Mouse (Mus musculus) MEL (cell line): ENCODE results near the gene Faap100. TPM values are rescaled to one million over a fixed set of nuclear protein-coding genes. Genes with fewer than 3 reads are reported as not detected.

Source experiments
- DNase-seq: peaks from one replicate; pipeline ENCODE4 v3.0.0; 2011; ENCODE audit warnings: low read depth, low spot score
- H3K27ac ChIP-seq: 2 replicates; pipeline ENCODE4 v1.5.1; 2012; ENCODE audit warnings: low read depth, mild to moderate bottlenecking, control low read depth, low read length, moderate library complexity; ENCODE audit not compliant: control insufficient read depth
- H3K27me3 ChIP-seq, 2 experiments: fragments of 150-350 bp in 1 of 2; sonication (generic) in 1 of 2; 2 replicates each; pipeline ENCODE4 v1.6.1; 2012; ENCODE audit warnings: low read length in 2 of 2, mild to moderate bottlenecking in 2 of 2, improper control_type of control experiment in 1 of 2, moderate library complexity in 1 of 2; ENCODE audit not compliant: insufficient read depth in 2 of 2, control insufficient read depth in 1 of 2
- H3K36me3 ChIP-seq, 2 experiments: 2 replicates each; pipeline ENCODE4 v1.6.1; 2012 to 2014; ENCODE audit warnings: low read length in 2 of 2, improper control_type of control experiment in 1 of 2, inconsistent platforms in 1 of 2, mild to moderate bottlenecking in 1 of 2; ENCODE audit not compliant: insufficient read depth in 2 of 2, control insufficient read depth in 1 of 2
- H3K4me1 ChIP-seq, 2 experiments: fragments of 150-350 bp in 1 of 2; sonication (generic) in 1 of 2; 2 replicates each; pipeline ENCODE4 v1.6.1; 2012; ENCODE audit warnings: low read length in 2 of 2, improper control_type of control experiment in 1 of 2, mild to moderate bottlenecking in 1 of 2; ENCODE audit not compliant: insufficient read depth in 2 of 2, control insufficient read depth in 1 of 2
- H3K4me3 ChIP-seq, 2 experiments: fragments of 150-350 bp in 1 of 2; sonication (generic) in 1 of 2; 2 replicates each; pipeline ENCODE4 v1.5.1; 2012; ENCODE audit warnings: low read depth in 2 of 2, low read length in 2 of 2, mild to moderate bottlenecking in 2 of 2, moderate library complexity in 2 of 2, control low read depth in 1 of 2, improper control_type of control experiment in 1 of 2; ENCODE audit not compliant: control insufficient read depth in 1 of 2, insufficient read depth in 1 of 2
- H3K79me2 ChIP-seq: 2 replicates; pipeline ENCODE4 v1.6.1; 2012; ENCODE audit warnings: mild to moderate bottlenecking, low read length, moderate library complexity; ENCODE audit not compliant: control insufficient read depth, poor library complexity, insufficient read depth
- H3K9ac ChIP-seq: 2 replicates; pipeline ENCODE4 v1.6.1; 2012; ENCODE audit warnings: low read depth, mild to moderate bottlenecking, control low read depth, low read length, moderate library complexity; ENCODE audit not compliant: control insufficient read depth, poor library complexity, severe bottlenecking
- H3K9me3 ChIP-seq: fragments of 150-350 bp; sonication (generic); replicated peaks from 2 replicates; pipeline ENCODE4 v1.6.1; 2012; ENCODE audit warnings: mild to moderate bottlenecking, low read length, improper control_type of control experiment, moderate library complexity; ENCODE audit not compliant: insufficient read depth
- BHLHE40 ChIP-seq: IDR thresholded peaks from 2 replicates; pipeline ENCODE4 v1.6.1; 2012; ENCODE audit warnings: low read depth, mild to moderate bottlenecking, inconsistent platforms, low read length, improper control_type of control experiment, borderline replicate concordance
- CHD1 ChIP-seq: IDR thresholded peaks from 2 replicates; pipeline ENCODE4 v1.6.1; 2012; ENCODE audit warnings: low read depth, mild to moderate bottlenecking, inconsistent platforms, low read length, improper control_type of control experiment
- CHD2 ChIP-seq: IDR thresholded peaks from 2 replicates; pipeline ENCODE4 v1.6.1; 2011; ENCODE audit warnings: low read length, improper control_type of control experiment
- CTCF ChIP-seq, 3 experiments: IDR thresholded peaks in 2 of 3; conservative IDR thresholded peaks in 1 of 3; 2 replicates each; pipeline ENCODE4 v1.5.1; 2011 to 2012; ENCODE audit warnings: low read length in 3 of 3, low read depth in 2 of 3, mild to moderate bottlenecking in 2 of 3, improper control_type of control experiment in 1 of 3, inconsistent platforms in 1 of 3, mixed read lengths in 1 of 3, moderate library complexity in 1 of 3; ENCODE audit not compliant: control insufficient read depth in 1 of 3, insufficient read depth in 1 of 3, poor library complexity in 1 of 3, severe bottlenecking in 1 of 3
- E2F4 ChIP-seq: IDR thresholded peaks from 2 replicates; pipeline ENCODE4 v1.6.1; 2011; ENCODE audit warnings: low read depth, low read length, improper control_type of control experiment, borderline replicate concordance
- ELF1 ChIP-seq: IDR thresholded peaks from 2 replicates; pipeline ENCODE4 v1.6.1; 2014; ENCODE audit warnings: low read depth, mild to moderate bottlenecking, inconsistent platforms, low read length, improper control_type of control experiment, moderate library complexity
- EP300 ChIP-seq, 2 experiments: IDR thresholded peaks; 2 replicates each; pipeline ENCODE4 v1.6.1; 2011; ENCODE audit warnings: improper control_type of control experiment in 2 of 2, low read length in 2 of 2, low read depth in 1 of 2, mild to moderate bottlenecking in 1 of 2
- HCFC1 ChIP-seq: IDR thresholded peaks from 2 replicates; pipeline ENCODE4 v1.6.1; 2012; ENCODE audit warnings: low read depth, mild to moderate bottlenecking, inconsistent platforms, low read length, improper control_type of control experiment, moderate library complexity
- JUND ChIP-seq: IDR thresholded peaks from 2 replicates; pipeline ENCODE4 v1.6.1; 2011; ENCODE audit warnings: low read depth, mild to moderate bottlenecking, improper control_type of control experiment, low read length
- KAT2A ChIP-seq: conservative IDR thresholded peaks from 2 replicates; pipeline ENCODE4 v1.6.1; 2012; ENCODE audit warnings: low read depth, low read length, improper control_type of control experiment, inconsistent platforms
- MAFK ChIP-seq: IDR thresholded peaks from 2 replicates; pipeline ENCODE4 v1.6.1; 2011; ENCODE audit warnings: low read depth, mild to moderate bottlenecking, low read length, improper control_type of control experiment, borderline replicate concordance
- MAX ChIP-seq: IDR thresholded peaks from 2 replicates; pipeline ENCODE4 v1.6.1; 2011; ENCODE audit warnings: low read length, improper control_type of control experiment
- MAZ ChIP-seq: IDR thresholded peaks from 2 replicates; pipeline ENCODE4 v1.6.1; 2012; ENCODE audit warnings: low read depth, mild to moderate bottlenecking, inconsistent platforms, low read length, improper control_type of control experiment
- MEF2A ChIP-seq: IDR thresholded peaks from 2 replicates; pipeline ENCODE4 v1.6.1; 2014; ENCODE audit warnings: low read depth, mild to moderate bottlenecking, inconsistent platforms, low read length, improper control_type of control experiment; ENCODE audit not compliant: poor library complexity, insufficient replicate concordance, severe bottlenecking; ENCODE audit errors: extremely low read depth
- MYB ChIP-seq: IDR thresholded peaks from 2 replicates; pipeline ENCODE4 v1.6.1; 2011; ENCODE audit warnings: mild to moderate bottlenecking, low read depth, low read length, improper control_type of control experiment
- MYC ChIP-seq: IDR thresholded peaks from 2 replicates; pipeline ENCODE4 v1.6.1; 2011; ENCODE audit warnings: low read depth, mild to moderate bottlenecking, low read length, improper control_type of control experiment, moderate library complexity
- NELFE ChIP-seq: IDR thresholded peaks from 2 replicates; pipeline ENCODE4 v1.6.1; 2011; ENCODE audit warnings: low read depth, low read length, improper control_type of control experiment
- POLR2A ChIP-seq, 2 experiments: IDR thresholded peaks; 2 replicates each; pipeline ENCODE4 v1.6.1; 2011 to 2012; ENCODE audit warnings: low read length in 2 of 2, mild to moderate bottlenecking in 2 of 2, control low read depth in 1 of 2, improper control_type of control experiment in 1 of 2, low read depth in 1 of 2, moderate library complexity in 1 of 2; ENCODE audit not compliant: control insufficient read depth in 1 of 2, insufficient read depth in 1 of 2, poor library complexity in 1 of 2
- POLR2AphosphoS2 ChIP-seq: IDR thresholded peaks from 2 replicates; pipeline ENCODE4 v1.6.1; 2011; ENCODE audit warnings: low read length, improper control_type of control experiment
- POLR2AphosphoS5 ChIP-seq: IDR thresholded peaks from 2 replicates; pipeline ENCODE4 v1.6.1; 2012; ENCODE audit warnings: low read depth, borderline replicate concordance, mild to moderate bottlenecking, inconsistent platforms, low read length, moderate library complexity, mixed read lengths
- RAD21 ChIP-seq: IDR thresholded peaks from 2 replicates; pipeline ENCODE4 v1.6.1; 2011; ENCODE audit warnings: mild to moderate bottlenecking, low read depth, low read length, improper control_type of control experiment
- SIN3A ChIP-seq: IDR thresholded peaks from 2 replicates; pipeline ENCODE4 v1.6.1; 2012; ENCODE audit warnings: low read length, improper control_type of control experiment, inconsistent platforms
- TAL1 ChIP-seq: IDR thresholded peaks from 2 replicates; pipeline ENCODE4 v1.6.1; 2012; ENCODE audit warnings: mild to moderate bottlenecking, inconsistent platforms, low read length, moderate library complexity, mixed read lengths
- TBP ChIP-seq: IDR thresholded peaks from 2 replicates; pipeline ENCODE4 v1.8.0; 2011; ENCODE audit warnings: low read depth, low read length, improper control_type of control experiment
- UBTF ChIP-seq: IDR thresholded peaks from 2 replicates; pipeline ENCODE4 v1.6.1; 2012; ENCODE audit warnings: low read depth, mild to moderate bottlenecking, inconsistent platforms, low read length, improper control_type of control experiment, moderate library complexity, borderline replicate concordance; ENCODE audit not compliant: insufficient read depth
- USF1 ChIP-seq: IDR thresholded peaks from 2 replicates; pipeline ENCODE4 v1.6.1; 2014; ENCODE audit warnings: low read depth, mild to moderate bottlenecking, inconsistent platforms, low read length, improper control_type of control experiment, moderate library complexity
- USF2 ChIP-seq, 2 experiments: IDR thresholded peaks; 2 replicates each; pipeline ENCODE4 v1.6.1; 2011 to 2012; ENCODE audit warnings: improper control_type of control experiment in 2 of 2, low read length in 2 of 2, borderline replicate concordance in 1 of 2, inconsistent platforms in 1 of 2, low read depth in 1 of 2, mild to moderate bottlenecking in 1 of 2; ENCODE audit not compliant: insufficient read depth in 1 of 2
- ZC3H11A ChIP-seq: IDR thresholded peaks from 2 replicates; pipeline ENCODE4 v1.6.1; 2012; ENCODE audit warnings: low read depth, mild to moderate bottlenecking, inconsistent platforms, low read length, improper control_type of control experiment
- ZMIZ1 ChIP-seq: IDR thresholded peaks from 2 replicates; pipeline ENCODE4 v1.6.1; 2012; ENCODE audit warnings: low read depth, mild to moderate bottlenecking, inconsistent platforms, low read length, improper control_type of control experiment, moderate library complexity
- polyA plus RNA-seq, 2 experiments: library from polyadenylated mRNA; stranded (reverse) in 1 of 2; unstranded in 1 of 2; fragments of >175 nt in 1 of 2; fragments of >200 nt in 1 of 2; gene quantifications; 2 replicates each; pipeline versions ENCODE4 v1.2.1 to v1.2.4; 2012; ENCODE audit warnings: low replicate concordance in 2 of 2, low read depth in 1 of 2; ENCODE audit not compliant: insufficient read length in 2 of 2, insufficient read depth in 1 of 2, missing spikeins in 1 of 2
- total RNA-seq: library from RNA; depleted of rRNA; stranded (reverse); fragments of 300-350 nt; gene quantifications from 2 replicates; pipeline ENCODE4 v1.2.3, GENCODE M21; 2012

Faap100 gene
- total and polyA plus RNA-seq, 3 experiments = 27.1 to 45.7 TPM; not detected in 1

- TF ChIP-seq MAZ (peak; percentile 46; the same call in 1 of the 2 replicates), MYB (no peak), MAX (no peak; the same call in 1 of the 2 replicates), TAL1 (peak; percentile 42; the same call in 1 of the 2 replicates)
These were observed 28.4 kb downstream of the Faap100 start (continued) for GRCm38 (mm10) chr11:120349986-120350702.

- peak overlapping the region; percentile 84 to 85 for H3K4me3 ChIP-seq
- peaks cover under 1 to 32% of the 10 kb centered on the region in 2 experiments for H3K4me1 ChIP-seq
- H3K36me3 ChIP-seq = peaks cover 0 to 20% of the 10 kb centered on the region in 2 experiments; a peak in 2 of 4 replicates
- peak overlapping the region; percentile 65 for H3K27ac ChIP-seq
- peak; percentile 84 for DNase-seq
- peaks cover 21% of the 10 kb centered on the region for H3K79me2 ChIP-seq
- H3K9ac ChIP-seq = peak overlapping the region; percentile 90
- H3K9me3 ChIP-seq = no peaks in the 10 kb centered on the region
- no peaks in the 10 kb centered on the region for H3K27me3 ChIP-seq
- TF ChIP-seq POLR2A (IDR thresholded peaks at IDR 0.05; ENCODE audit: control insufficient read depth in 1 of 2, insufficient read depth in 1 of 2, low read depth in 1 of 2, low read length in 2 of 2, poor library complexity in 1 of 2) = 0 out of 4 replicates have a peak, but pooled peaks of 1 of the 2 experiments have one; percentile 31
- TF ChIP-seq USF1 = no peak
- no peak for TF ChIP-seq E2F4
- 0 out of 2 replicates have a peak, but pooled peaks have one; percentile 15 for TF ChIP-seq NELFE
- no peak for TF ChIP-seq CHD2
- no peak for TF ChIP-seq JUND
- no peak; the same call in 1 of the 2 replicates for TF ChIP-seq BHLHE40
- TF ChIP-seq HCFC1 = no peak
- no peak for TF ChIP-seq ZMIZ1
- no peak for TF ChIP-seq KAT2A
- TF ChIP-seq TBP = no peak; the same call in 1 of the 2 replicates
- TF ChIP-seq USF2 (IDR thresholded peaks at IDR 0.05; ENCODE audit: borderline replicate concordance in 1 of 2, insufficient read depth in 1 of 2, low read depth in 1 of 2, low read length in 2 of 2) = no peak
- TF ChIP-seq CTCF (IDR thresholded peaks at IDR 0.05 in 2 of 3, conservative IDR thresholded peaks at IDR 0.05 in 1 of 3; ENCODE audit: control insufficient read depth in 1 of 3, insufficient read depth in 1 of 3, low read depth in 2 of 3, low read length in 3 of 3, poor library complexity in 1 of 3, severe bottlenecking in 1 of 3) = no peak
- no peak for TF ChIP-seq CHD1
- no peak for TF ChIP-seq UBTF
- TF ChIP-seq MEF2A = no peak
- peak; percentile 48 for TF ChIP-seq SIN3A
- TF ChIP-seq POLR2AphosphoS5 = no peak
- TF ChIP-seq ELF1 = no peak
- no peak for TF ChIP-seq MAFK
- TF ChIP-seq TAL1 = no peak
- no peak for TF ChIP-seq EP300 (IDR thresholded peaks at IDR 0.05; ENCODE audit: low read depth in 1 of 2, low read length in 2 of 2)
- no peak for TF ChIP-seq RAD21
- TF ChIP-seq POLR2AphosphoS2 = no peak
- TF ChIP-seq MYC = no peak
- no peak for TF ChIP-seq ZC3H11A
- TF ChIP-seq MYB = no peak
- TF ChIP-seq MAX = peak; percentile 47; the same call in 1 of the 2 replicates
These were observed 29.1 kb downstream of the Faap100 start for GRCm38 (mm10) chr11:120349371-120349985.
